Mouse (Mus musculus) right cerebral cortex, adult 2 months (tissue): Measurements from ENCODE around the gene Dnah7b.
A peak's percentile ranks its signal among the peaks of the same experiment; 100 is the strongest.
"Not testable (repeated sequence)": the region's sequence is repeated elsewhere in the genome, so short reads cannot be mapped to it uniquely, and the experiment has no call there.

Source experiments
- DNase-seq, 2 experiments: peaks; one replicate each; pipeline ENCODE4 v3.0.0; 2021 to 2022; ENCODE audit warnings: low spot score in 2 of 2

Dnah7b gene

DNA sequence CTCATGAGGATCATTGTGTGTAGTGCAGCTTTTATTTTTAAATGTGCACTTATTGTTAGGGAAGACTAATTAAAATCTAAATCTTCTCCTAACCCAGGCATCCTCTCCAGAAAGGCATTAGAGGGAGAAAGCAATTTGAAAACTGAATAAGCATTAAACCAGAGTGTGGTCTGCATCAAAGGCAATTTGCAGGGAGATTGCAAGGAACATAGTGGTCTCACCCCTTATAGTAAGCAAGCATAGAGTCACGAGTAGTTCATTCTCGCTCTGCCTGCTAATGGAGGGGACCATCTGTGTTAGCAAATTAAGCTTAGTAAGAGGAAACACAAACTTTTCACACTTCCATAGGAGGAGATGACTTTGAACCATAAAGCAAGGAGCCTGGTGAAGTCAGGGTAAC is 228.3 kb downstream of the Dnah7b start:
- not testable (repeated sequence) for DNase-seq

DNA sequence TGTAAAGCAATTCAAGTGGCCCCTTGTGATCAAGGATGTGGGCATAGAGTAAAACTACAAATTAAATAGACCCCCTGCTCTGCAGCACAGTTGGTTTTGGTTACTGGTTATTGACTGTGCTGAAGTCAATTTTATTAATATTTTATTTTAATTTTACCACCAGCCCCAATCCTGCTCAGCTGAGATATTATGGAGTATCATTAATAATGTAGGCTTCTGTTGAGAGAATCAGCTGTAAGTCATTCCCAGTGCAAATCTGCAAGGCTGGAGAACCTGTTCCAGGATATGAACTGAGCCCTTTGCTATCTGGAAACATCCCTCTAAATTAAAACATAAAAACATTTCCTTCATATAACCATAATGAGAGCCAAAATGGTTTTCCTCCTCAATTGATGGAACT is 259.8 kb downstream of the Dnah7b start:
- DNase-seq: not testable (repeated sequence)

DNA sequence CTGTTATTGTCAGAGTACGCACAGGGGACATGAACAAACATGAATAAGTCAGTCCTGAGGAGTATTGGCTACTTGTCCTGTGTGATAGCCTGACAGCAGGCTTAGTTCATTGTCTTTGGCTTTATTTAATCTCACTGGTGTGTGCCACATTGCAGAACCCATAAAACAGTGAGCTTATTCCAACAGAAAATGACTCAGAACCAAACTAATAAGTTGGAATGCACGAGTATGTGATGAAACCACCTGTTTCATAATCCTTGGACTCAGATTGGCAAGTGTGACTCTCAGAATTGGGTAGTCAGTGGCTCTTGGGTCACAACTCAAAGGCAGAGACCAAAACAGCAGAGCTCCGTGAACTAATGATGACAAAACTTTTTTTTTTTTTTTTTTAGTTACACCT is 279.2 kb downstream of the Dnah7b start:
- not testable (repeated sequence) for DNase-seq

DNA sequence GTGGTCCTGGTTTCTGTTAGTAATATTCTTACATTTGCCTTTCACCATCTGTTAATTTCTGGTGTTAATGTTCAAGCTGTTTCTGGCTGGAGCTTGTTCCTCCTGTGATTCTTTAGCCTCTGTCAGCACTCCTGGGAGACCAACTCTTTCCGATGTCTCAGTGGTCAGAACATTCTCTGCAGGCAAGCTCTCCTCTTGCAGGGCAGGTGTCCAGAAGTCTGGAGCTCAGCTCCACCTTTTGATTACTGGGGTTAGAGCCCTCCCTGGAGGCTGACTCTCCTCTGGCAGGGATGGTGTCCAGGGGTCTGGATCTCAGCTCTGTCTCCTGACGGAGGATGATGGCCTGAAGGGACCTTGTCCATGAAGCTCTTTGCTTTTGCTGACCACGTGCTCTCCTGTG is 314.5 kb downstream of the Dnah7b start:
- DNase-seq: not testable (repeated sequence)

DNA sequence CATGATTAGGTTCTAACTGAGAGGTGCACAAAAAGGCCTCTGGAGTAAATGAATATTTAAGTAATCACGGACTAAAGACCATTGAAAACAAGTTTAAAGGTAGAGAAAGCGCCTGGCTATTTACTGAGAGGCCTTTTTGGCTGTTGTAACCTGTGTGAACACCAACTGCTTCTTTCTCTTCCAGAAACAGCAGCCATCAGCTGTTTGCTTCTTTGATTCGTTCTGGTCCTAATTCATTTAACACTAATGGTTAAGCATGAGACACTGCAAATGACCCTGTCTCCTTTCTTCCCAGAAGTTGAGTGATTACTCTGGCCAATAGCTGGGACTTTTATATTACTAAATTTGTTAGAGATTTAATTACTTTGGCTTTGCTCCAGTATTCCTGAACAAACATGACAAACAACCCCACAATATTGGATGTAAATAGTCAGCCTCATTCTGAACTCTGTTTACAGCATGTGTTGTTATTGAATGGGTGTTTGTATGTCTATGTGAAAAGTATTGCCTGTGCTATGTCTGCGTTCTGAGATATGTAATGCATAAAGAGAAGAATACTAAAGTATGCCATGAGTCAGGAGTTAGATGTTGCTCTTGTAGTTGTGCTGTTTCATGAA is 328.7 kb downstream of the Dnah7b start:
- not testable (repeated sequence) for DNase-seq

DNA sequence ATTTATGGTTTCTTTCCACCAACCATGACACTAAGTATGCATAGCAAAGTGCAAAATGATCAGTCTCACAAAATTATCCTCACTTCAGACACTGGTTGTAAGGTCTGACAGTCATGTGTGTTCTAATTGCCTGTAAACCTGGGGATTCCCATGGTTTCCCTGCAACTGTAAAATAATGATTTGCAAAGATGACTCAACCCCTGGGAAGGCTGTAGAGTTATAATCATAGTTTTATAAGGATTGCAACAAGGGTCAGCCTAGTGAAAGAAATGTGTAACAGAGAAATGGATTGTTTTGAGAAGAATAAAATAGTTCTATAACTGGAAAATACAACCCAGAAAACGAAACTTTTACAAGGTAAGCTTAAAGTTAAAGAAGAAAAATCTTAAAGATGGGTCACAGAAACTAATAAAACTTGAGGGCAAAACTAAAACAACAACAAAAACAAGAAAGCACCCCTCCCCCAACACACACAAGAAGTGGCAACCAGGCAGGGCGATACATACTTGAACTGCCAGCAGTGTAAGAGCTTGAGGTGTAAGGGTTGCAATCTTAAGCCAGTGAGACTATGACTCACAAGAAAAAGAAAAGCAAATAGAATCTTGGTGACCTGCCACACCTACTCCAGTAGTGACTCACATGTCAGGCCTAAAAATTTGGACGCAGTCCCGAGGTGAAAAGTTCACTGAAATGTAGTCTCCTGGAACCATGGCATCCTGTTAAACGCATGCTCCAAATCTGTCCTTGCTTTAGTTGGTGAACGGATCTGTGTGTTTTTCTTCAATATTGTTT is 342.4 kb downstream of the Dnah7b start:
- no peak for DNase-seq

DNA sequence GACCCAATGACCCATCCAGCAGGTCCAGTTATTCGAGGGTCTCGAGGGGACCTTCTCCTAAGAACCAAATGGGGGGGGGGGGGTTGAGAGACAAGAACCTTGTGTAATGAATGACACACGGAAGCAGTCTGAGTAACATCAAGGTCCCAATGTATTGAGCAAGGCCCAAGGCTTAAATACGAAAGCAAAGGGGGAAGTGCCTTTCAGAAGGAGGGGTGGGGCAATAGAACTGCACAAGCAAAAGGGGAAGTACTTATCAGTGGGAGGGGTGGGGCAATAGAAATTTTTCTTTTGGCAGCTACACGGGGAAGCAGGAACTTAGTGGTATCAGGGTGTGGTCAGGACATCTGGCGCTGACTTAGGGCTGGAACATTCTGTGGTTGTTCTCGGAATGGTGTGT is 348.7 kb downstream of the Dnah7b start:
- not testable (repeated sequence) for DNase-seq

DNA sequence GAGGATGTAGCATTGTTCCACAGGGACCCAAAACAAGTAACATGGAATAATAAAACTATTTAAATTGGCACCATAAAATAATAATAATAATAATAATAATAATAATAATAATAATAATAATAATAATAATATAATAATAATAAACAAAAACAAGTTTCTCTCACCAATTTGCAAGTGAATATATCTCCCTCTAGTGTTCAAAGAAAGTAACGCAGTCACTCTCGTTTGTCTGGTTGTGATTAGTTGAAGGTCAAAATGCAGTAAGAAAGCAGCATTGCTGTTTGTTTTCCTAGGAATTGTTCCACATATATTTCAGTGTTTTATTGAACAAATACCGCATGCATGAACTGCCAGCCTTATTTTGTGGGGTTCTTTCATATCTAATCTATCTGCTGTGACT is 350.8 kb downstream of the Dnah7b start:
- DNase-seq: not testable (repeated sequence)

DNA sequence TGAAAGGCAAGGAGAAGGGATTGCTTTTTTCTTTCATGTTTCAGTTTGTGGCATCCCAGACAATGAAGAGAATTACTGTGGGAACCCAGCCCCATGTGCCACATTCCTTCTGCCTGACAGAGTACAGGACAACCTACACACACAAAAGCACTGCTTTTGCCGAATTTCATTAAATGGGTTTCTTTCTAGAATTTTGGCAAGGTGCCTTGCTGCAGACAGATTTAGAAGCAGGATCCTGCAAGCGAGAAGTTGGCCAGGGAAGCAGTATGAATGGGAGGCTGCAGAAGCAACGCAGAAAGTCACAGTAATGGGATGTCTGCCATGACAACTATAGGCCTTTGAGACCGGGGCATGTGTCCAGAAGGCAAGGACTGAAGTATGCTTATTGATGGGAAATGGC is 352.9 kb downstream of the Dnah7b start:
- DNase-seq: peak in 1 of 2 experiments; percentile 25
